Mouse (Mus musculus): ENCODE data around the gene Atxn1. TPM values are rescaled to one million over a fixed set of nuclear protein-coding genes. Genes with fewer than 3 reads are reported as not detected.

Gene Atxn1
- polyA plus RNA-seq, 1 experiment from 2014 or later, result 7.4 TPM

DNA sequence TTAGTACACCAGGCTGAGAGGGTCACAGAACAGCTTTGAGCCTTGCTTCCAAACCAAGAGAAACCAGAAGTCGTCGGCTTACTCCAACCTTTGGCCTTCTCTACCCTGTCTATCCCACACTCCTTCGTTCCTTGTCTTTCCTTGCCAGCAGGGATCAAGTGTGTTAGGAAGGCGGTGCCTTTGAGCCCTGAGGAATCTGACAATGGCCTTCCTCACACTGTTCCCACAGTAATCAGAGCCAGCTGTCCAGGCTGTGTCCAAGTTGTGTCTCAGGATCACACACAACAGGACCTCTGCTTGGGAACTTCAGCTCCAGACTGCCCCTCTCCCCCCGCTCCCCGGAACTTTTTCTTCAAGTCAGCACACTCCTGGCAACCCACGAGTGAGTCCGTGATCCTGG, 215.6 kb downstream of the Atxn1 start:
- peaks cover 18 to 28% of the 10 kb centered on the region in 2 experiments for H3K4me1 ChIP-seq (ENCODE audit: control insufficient read depth in 2 of 2, insufficient read depth in 2 of 2, low read length in 2 of 2)
- peak overlapping the region; percentile 21 to 61; a peak in 3 of 4 replicates for H3K27ac ChIP-seq (replicated peaks in 1 of 2; ENCODE audit: control insufficient read depth in 1 of 2, insufficient read depth in 1 of 2, low read depth in 2 of 2, low read length in 2 of 2)
- H3K4me2 ChIP-seq (ENCODE audit: low read length), result no peak overlapping the region
- WGBS, result 74% methylated on average over 8 of the region's 8 CpGs
- no peak overlapping the region; the same call in 1 of the 2 replicates for H3K9ac ChIP-seq (ENCODE audit: low read length)
- no peak for ATAC-seq (ENCODE audit: insufficient number of reproducible peaks, insufficient read depth, low FRiP score, low read depth)
- no peaks in the 10 kb centered on the region for H3K36me3 ChIP-seq (ENCODE audit: control insufficient read depth, insufficient read depth, low read length)
- no peaks in the 10 kb centered on the region for H3K27me3 ChIP-seq (ENCODE audit: control insufficient read depth, insufficient read depth, low read length)
- no peak overlapping the region for H3K4me3 ChIP-seq (ENCODE audit: control insufficient read depth in 1 of 2, insufficient read depth in 1 of 2, low read depth in 1 of 2, low read length in 2 of 2)
- H3K9me3 ChIP-seq (ENCODE audit: control insufficient read depth, low read length), result no peaks in the 10 kb centered on the region

DNA sequence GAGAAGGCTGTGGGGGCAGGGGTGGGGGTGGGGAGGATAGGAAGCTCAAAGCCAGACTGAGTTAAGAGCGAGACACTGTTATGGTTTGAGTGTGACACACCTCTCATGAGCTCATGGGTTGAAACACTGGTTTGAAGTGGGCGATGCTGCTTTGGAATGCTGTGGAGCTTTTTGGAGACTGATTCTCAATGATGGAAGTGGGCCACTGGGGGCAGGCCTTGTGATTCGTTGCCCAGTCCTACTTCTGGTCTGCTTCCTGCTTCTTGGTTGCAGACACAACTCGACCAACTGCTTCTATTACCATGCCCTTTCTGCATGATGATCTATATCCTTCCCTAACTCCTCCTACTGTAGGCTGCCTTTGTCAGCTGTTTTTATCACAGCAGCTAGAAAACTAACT, 216.1 kb downstream of the Atxn1 start:
- H3K9me3 ChIP-seq (ENCODE audit: control insufficient read depth, low read length), result no peaks in the 10 kb centered on the region
- no peaks in the 10 kb centered on the region for H3K36me3 ChIP-seq (ENCODE audit: control insufficient read depth, insufficient read depth, low read length)
- no peak for ATAC-seq (ENCODE audit: insufficient number of reproducible peaks, insufficient read depth, low FRiP score, low read depth)
- H3K4me3 ChIP-seq (ENCODE audit: control insufficient read depth in 1 of 2, insufficient read depth in 1 of 2, low read depth in 1 of 2, low read length in 2 of 2), result no peak overlapping the region
- 27% methylated on average over 4 of the region's 4 CpGs for WGBS
- no peak overlapping the region for H3K4me2 ChIP-seq (ENCODE audit: low read length)
- H3K4me1 ChIP-seq (ENCODE audit: control insufficient read depth in 2 of 2, insufficient read depth in 2 of 2, low read length in 2 of 2), result peaks cover 18 to 28% of the 10 kb centered on the region in 2 experiments
- no peaks in the 10 kb centered on the region for H3K27me3 ChIP-seq (ENCODE audit: control insufficient read depth, insufficient read depth, low read length)
- no peak overlapping the region for H3K9ac ChIP-seq (ENCODE audit: low read length)
- H3K27ac ChIP-seq (replicated peaks in 1 of 2; ENCODE audit: control insufficient read depth in 1 of 2, insufficient read depth in 1 of 2, low read depth in 2 of 2, low read length in 2 of 2), result peak overlapping the region; percentile 25 to 61; a peak in 2 of 4 replicates

DNA sequence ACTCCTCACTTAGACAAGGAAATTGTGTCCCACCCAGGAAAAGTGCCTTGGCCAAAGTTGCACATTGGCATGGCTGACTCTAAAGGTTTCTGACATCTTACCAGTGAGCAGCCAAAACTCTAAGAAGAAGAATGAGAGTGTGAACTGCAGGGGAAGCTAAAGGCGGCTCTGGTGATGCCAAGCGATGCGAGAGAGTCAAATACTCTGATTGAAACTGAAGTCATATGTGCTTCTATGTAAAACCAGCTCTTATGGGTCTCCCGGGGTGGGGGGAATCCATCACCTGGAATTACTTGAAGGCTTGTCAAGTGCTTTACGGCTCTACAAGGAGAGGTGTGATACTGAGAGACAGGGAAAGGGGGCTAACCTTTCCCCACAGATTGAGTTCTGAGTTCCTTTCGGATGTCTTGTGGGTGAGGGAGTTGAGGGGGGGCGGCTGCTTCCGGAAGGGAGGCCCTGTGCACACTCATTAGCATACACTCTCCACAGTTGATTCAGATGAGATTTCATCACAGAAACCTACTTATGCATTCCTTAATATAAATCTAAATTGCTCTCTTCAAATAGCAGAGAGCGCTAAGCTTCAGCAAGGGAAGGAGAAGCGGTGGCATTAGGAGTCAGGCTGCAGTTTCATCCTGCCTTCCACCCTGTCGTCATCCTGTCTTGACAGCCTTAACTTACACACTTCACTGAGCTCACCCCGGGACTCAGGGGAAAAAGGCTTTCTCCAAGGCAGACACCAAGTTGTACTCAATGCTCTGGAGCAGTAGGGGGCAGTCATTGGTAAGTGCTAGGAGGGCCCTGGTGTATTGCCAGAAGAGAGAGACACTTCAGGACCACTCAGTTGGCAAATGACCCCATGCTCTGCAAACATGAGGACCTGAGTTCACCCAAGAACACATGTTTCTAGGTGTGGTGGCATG, 218.7 kb downstream of the Atxn1 start:
- Histone ChIP-seq H3K4me1 (ENCODE audit: control insufficient read depth in 2 of 2, insufficient read depth in 2 of 2, low read length in 2 of 2) (peaks cover 18 to 28% of the 10 kb centered on the region in 2 experiments), H3K4me2 (ENCODE audit: low read length) (no peak overlapping the region), H3K9me3 (ENCODE audit: control insufficient read depth, low read length) (no peaks in the 10 kb centered on the region), H3K27me3 (ENCODE audit: control insufficient read depth, insufficient read depth, low read length) (no peaks in the 10 kb centered on the region), H3K36me3 (ENCODE audit: control insufficient read depth, insufficient read depth, low read length) (no peaks in the 10 kb centered on the region), H3K4me3 (ENCODE audit: control insufficient read depth in 1 of 2, insufficient read depth in 1 of 2, low read depth in 1 of 2, low read length in 2 of 2) (no peak overlapping the region), H3K9ac (ENCODE audit: low read length) (no peak overlapping the region), H3K27ac (replicated peaks in 1 of 2; ENCODE audit: control insufficient read depth in 1 of 2, insufficient read depth in 1 of 2, low read depth in 2 of 2, low read length in 2 of 2) (no peak overlapping the region)
- no peak for ATAC-seq (ENCODE audit: insufficient number of reproducible peaks, insufficient read depth, low FRiP score, low read depth)
- 69% methylated on average over 12 of the region's 12 CpGs for WGBS

DNA sequence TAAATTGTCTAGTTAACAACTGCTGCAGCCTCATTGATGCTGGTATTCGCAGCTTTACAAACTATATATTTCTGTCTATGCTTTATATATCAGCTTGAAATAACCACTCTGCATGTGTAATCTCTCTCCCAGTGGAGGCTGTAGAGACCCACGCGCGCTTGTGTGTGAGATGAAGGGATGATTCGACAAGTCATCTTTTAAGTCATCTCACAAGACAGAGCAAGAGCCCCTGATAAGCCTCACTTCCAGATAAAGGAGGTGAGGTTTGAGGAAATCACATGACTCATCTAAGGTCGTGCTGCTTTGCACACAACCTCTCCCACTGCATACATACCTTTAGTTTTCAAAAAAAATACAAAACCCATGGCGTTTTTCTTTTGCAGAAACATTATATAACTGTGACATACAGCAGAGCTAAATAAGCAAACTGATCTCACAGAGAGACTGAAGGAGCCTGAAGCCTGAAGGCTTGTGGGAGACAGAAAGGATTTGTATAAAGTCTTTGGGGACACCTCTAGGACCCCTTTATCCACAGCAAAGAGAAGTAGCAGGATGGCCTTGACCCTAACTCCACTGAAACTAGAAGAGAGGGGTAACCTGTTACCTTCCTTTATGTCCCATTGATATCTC, 219.9 kb downstream of the Atxn1 start:
- H3K9ac ChIP-seq (ENCODE audit: low read length), result no peak overlapping the region
- H3K4me2 ChIP-seq (ENCODE audit: low read length), result no peak overlapping the region
- no peaks in the 10 kb centered on the region for H3K9me3 ChIP-seq (ENCODE audit: control insufficient read depth, low read length)
- no peak overlapping the region for H3K4me3 ChIP-seq (ENCODE audit: control insufficient read depth in 1 of 2, insufficient read depth in 1 of 2, low read depth in 1 of 2, low read length in 2 of 2)
- no peak for ATAC-seq (ENCODE audit: insufficient number of reproducible peaks, insufficient read depth, low FRiP score, low read depth)
- peaks cover 16 to 19% of the 10 kb centered on the region in 2 experiments for H3K4me1 ChIP-seq (ENCODE audit: control insufficient read depth in 2 of 2, insufficient read depth in 2 of 2, low read length in 2 of 2)
- no peak overlapping the region for H3K27ac ChIP-seq (replicated peaks in 1 of 2; ENCODE audit: control insufficient read depth in 1 of 2, insufficient read depth in 1 of 2, low read depth in 2 of 2, low read length in 2 of 2)
- 58% methylated on average over 7 of the region's 7 CpGs for WGBS
- no peaks in the 10 kb centered on the region for H3K36me3 ChIP-seq (ENCODE audit: control insufficient read depth, insufficient read depth, low read length)
- no peaks in the 10 kb centered on the region for H3K27me3 ChIP-seq (ENCODE audit: control insufficient read depth, insufficient read depth, low read length)

DNA sequence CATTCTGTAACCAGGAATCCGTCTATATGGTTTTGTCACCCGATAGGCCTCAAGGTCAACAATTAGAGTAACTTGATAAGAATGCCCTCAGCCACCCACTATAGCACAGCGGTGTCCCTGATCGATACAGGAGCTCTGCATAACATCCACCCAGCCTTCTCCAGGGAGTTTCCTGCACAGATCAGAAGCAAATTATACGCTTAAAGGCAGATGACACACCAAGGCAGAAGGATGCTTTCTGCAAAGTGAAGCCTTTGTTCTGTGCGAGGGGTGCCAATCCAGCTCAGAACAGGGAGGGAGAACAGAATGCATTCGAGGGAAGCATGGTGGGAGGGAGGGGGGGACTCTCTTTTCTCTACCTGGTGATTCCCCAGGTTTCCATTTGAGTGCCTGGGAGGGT, 221.0 kb downstream of the Atxn1 start:
- no peak overlapping the region for H3K4me3 ChIP-seq (ENCODE audit: control insufficient read depth in 1 of 2, insufficient read depth in 1 of 2, low read depth in 1 of 2, low read length in 2 of 2)
- no peaks in the 10 kb centered on the region for H3K27me3 ChIP-seq (ENCODE audit: control insufficient read depth, insufficient read depth, low read length)
- no peak overlapping the region for H3K4me2 ChIP-seq (ENCODE audit: low read length)
- WGBS, result 54% methylated on average over 7 of the region's 7 CpGs
- no peaks in the 10 kb centered on the region for H3K9me3 ChIP-seq (ENCODE audit: control insufficient read depth, low read length)
- H3K27ac ChIP-seq (replicated peaks in 1 of 2; ENCODE audit: control insufficient read depth in 1 of 2, insufficient read depth in 1 of 2, low read depth in 2 of 2, low read length in 2 of 2), result no peak overlapping the region
- no peak for ATAC-seq (ENCODE audit: insufficient number of reproducible peaks, insufficient read depth, low FRiP score, low read depth)
- H3K4me1 ChIP-seq (ENCODE audit: control insufficient read depth in 2 of 2, insufficient read depth in 2 of 2, low read length in 2 of 2), result peaks cover 6 to 8% of the 10 kb centered on the region in 2 experiments
- H3K36me3 ChIP-seq (ENCODE audit: control insufficient read depth, insufficient read depth, low read length), result no peaks in the 10 kb centered on the region
- H3K9ac ChIP-seq (ENCODE audit: low read length), result no peak overlapping the region

DNA sequence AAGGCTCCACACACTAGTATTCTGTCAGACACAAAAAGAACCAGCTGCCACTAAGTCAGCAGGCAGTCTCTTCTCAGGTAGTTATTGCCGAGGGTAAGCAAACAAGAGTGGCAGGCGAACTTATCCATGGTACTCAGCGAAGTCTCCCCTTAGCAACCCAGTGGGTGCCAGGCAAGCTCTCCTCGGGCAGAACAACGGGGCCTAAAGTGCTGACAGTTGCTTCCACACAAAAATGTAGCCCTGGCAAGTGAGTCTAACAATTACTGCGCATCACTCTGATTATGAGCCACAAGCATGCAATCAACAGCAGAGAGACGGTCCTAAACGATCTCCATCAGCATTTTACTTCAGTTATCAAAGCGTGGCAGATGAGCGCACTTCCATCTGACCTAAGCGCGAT, 224.4 kb downstream of the Atxn1 start:
- no peak overlapping the region for H3K4me2 ChIP-seq (ENCODE audit: low read length)
- no peak for ATAC-seq (ENCODE audit: insufficient number of reproducible peaks, insufficient read depth, low FRiP score, low read depth)
- 0 out of 2 replicates have a peak, but pooled peaks cover 1% of the 10 kb centered on the region for H3K36me3 ChIP-seq (ENCODE audit: control insufficient read depth, insufficient read depth, low read length)
- H3K4me1 ChIP-seq (ENCODE audit: control insufficient read depth in 2 of 2, insufficient read depth in 2 of 2, low read length in 2 of 2), result no peaks in the 10 kb centered on the region
- H3K9ac ChIP-seq (ENCODE audit: low read length), result no peak overlapping the region
- WGBS, result 74% methylated on average over 12 of the region's 12 CpGs
- no peaks in the 10 kb centered on the region for H3K9me3 ChIP-seq (ENCODE audit: control insufficient read depth, low read length)
- no peak overlapping the region for H3K27ac ChIP-seq (replicated peaks in 1 of 2; ENCODE audit: control insufficient read depth in 1 of 2, insufficient read depth in 1 of 2, low read depth in 2 of 2, low read length in 2 of 2)
- H3K27me3 ChIP-seq (ENCODE audit: control insufficient read depth, insufficient read depth, low read length), result no peaks in the 10 kb centered on the region
- no peak overlapping the region for H3K4me3 ChIP-seq (ENCODE audit: control insufficient read depth in 1 of 2, insufficient read depth in 1 of 2, low read depth in 1 of 2, low read length in 2 of 2)

DNA sequence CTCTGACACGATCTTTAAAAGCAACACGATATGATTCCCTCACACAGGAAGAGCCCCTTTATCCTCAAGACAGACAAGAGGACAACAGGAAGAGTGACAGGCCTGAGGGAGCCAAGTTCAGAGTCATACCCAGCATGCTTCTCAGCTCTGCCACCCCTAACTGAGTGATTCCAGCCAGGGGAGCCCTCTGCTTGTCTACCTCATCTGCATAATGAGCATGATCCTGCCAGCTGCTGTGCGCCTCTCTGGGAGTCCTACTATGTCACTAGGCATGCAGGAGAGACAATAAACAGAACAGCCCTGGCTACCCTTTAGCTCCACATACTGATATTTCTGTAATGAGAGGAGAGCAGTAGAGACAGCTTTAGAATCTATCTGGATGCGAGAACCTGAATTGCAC, 228.6 kb downstream of the Atxn1 start:
- H3K4me3 ChIP-seq (ENCODE audit: control insufficient read depth in 1 of 2, insufficient read depth in 1 of 2, low read depth in 1 of 2, low read length in 2 of 2), result no peak overlapping the region
- ATAC-seq (ENCODE audit: insufficient number of reproducible peaks, insufficient read depth, low FRiP score, low read depth), result no peak
- no peak overlapping the region for H3K4me2 ChIP-seq (ENCODE audit: low read length)
- WGBS, result 70% methylated on average over 4 of the region's 4 CpGs
- H3K27ac ChIP-seq (replicated peaks in 1 of 2; ENCODE audit: control insufficient read depth in 1 of 2, insufficient read depth in 1 of 2, low read depth in 2 of 2, low read length in 2 of 2), result no peak overlapping the region
- H3K27me3 ChIP-seq (ENCODE audit: control insufficient read depth, insufficient read depth, low read length), result no peaks in the 10 kb centered on the region
- peaks cover 5 to 17% of the 10 kb centered on the region in 2 experiments for H3K4me1 ChIP-seq (ENCODE audit: control insufficient read depth in 2 of 2, insufficient read depth in 2 of 2, low read length in 2 of 2)
- no peaks in the 10 kb centered on the region for H3K9me3 ChIP-seq (ENCODE audit: control insufficient read depth, low read length)
- no peak overlapping the region for H3K9ac ChIP-seq (ENCODE audit: low read length)
- peaks cover 19% of the 10 kb centered on the region for H3K36me3 ChIP-seq (ENCODE audit: control insufficient read depth, insufficient read depth, low read length)
